22 mouse cellular contexts compared by ENCODE assay signal in genomic region chr6:30600033-30600432, GRCm38 (mm10). TPM values are rescaled to one million over a fixed set of nuclear protein-coding genes. Genes with fewer than 3 reads are reported as not detected.
DNase-seq lines count a peak whose midpoint lies in the region; ATAC-seq and TF ChIP-seq lines count a peak whose summit lies in the region.
"Had no signal": no experiment of that assay in that cellular context is flagged by ENCODE, and none has a peak within 500 bp of the region (broad histone marks: within the 10 kb centered on the region; RNA-seq: fewer than 3 reads in every experiment).

No protein-coding gene starts in this region.

- no peaks in the 10 kb centered on the region for H3K9me3 ChIP-seq in liver, embryonic 16.5 days (replicated peaks; ENCODE audit: control insufficient read depth, low read length)
- no peaks in the 10 kb centered on the region for H3K9me3 ChIP-seq in kidney, embryonic 15.5 days (replicated peaks)
- H3K9me3 ChIP-seq: embryonic facial prominence, embryonic 12.5 days; midbrain, embryonic 12.5 days had no signal

- H3K4me2 ChIP-seq in liver, embryonic 16.5 days (ENCODE audit: low read depth, low read length), result no peak overlapping the region
- H3K4me2 ChIP-seq in kidney, embryonic 15.5 days, result no peak overlapping the region
- H3K4me2 ChIP-seq: embryonic facial prominence, embryonic 12.5 days; hindbrain, embryonic 14.5 days; midbrain, embryonic 12.5 days had no signal

- no peaks in the 10 kb centered on the region for H3K27me3 ChIP-seq in liver, embryonic 16.5 days (ENCODE audit: control insufficient read depth, insufficient read depth, low read depth, low read length)
- H3K27me3 ChIP-seq in kidney, embryonic 15.5 days, result no peaks in the 10 kb centered on the region
- H3K27me3 ChIP-seq in cerebellum, adult 2 months (ENCODE audit: control insufficient read depth, insufficient read depth, low read length), result no peaks in the 10 kb centered on the region
- H3K27me3 ChIP-seq: embryonic facial prominence, embryonic 12.5 days; midbrain, embryonic 12.5 days had no signal

- H3K36me3 ChIP-seq in liver, embryonic 16.5 days (ENCODE audit: control insufficient read depth, insufficient read depth), result no peaks in the 10 kb centered on the region
- H3K36me3 ChIP-seq in kidney, embryonic 15.5 days, result no peaks in the 10 kb centered on the region
- H3K36me3 ChIP-seq: embryonic facial prominence, embryonic 12.5 days; midbrain, embryonic 12.5 days had no signal

- 40% methylated on average over 3 of the region's 3 CpGs for WGBS in liver, embryonic 16.5 days (ENCODE audit: insufficient replicate concordance)
- WGBS in kidney, embryonic 15.5 days, result 29% methylated on average over 3 of the region's 3 CpGs
- 75% methylated on average over 3 of the region's 3 CpGs for WGBS in cerebellum, adult 2 months

- no peak for TF ChIP-seq CTCF in cerebellum, adult 2 months (IDR thresholded peaks at IDR 0.05; ENCODE audit: borderline replicate concordance, insufficient read depth, low read depth, low read length)

- peak; percentile 30; the same call in 1 of the 2 replicates for ATAC-seq in liver, embryonic 16.5 days (ENCODE audit: low read depth)
- ATAC-seq in kidney, embryonic 15.5 days (replicated peaks; ENCODE audit: low FRiP score), result peak; percentile 77
- ATAC-seq: intestine, postnatal 0 days; Patski had no signal

- no peak for TF ChIP-seq POLR2A in cerebellum, adult 2 months (IDR thresholded peaks at IDR 0.05; ENCODE audit: borderline replicate concordance, insufficient read depth, low read length)

- peak; percentile 20 for DNase-seq in adrenal gland, postnatal 14 days
- DNase-seq in adrenal gland, postnatal 10 days, result no peak
- no peak for DNase-seq in liver
- no peak for DNase-seq in cerebellum, adult 2 months
- no peak for DNase-seq in cerebellum, postnatal 36 days
- no peak for DNase-seq in right cerebral cortex, adult 2 months (ENCODE audit: low spot score in 2 of 2)
- DNase-seq: cerebellum, adult 9-10 months; lung, postnatal 36 days; right cerebral cortex, adult 18-20 months; spleen, adult 18-20 months; thymus, postnatal 14 days had no signal

- H3K9ac ChIP-seq in liver, embryonic 16.5 days (ENCODE audit: low read depth, low read length), result no peak overlapping the region
- H3K9ac ChIP-seq in kidney, embryonic 15.5 days, result no peak overlapping the region
- H3K9ac ChIP-seq: embryonic facial prominence, embryonic 12.5 days; hindbrain, embryonic 14.5 days; liver, embryonic 14.5 days; midbrain, embryonic 12.5 days had no signal

- H3K27ac ChIP-seq in liver, embryonic 16.5 days (ENCODE audit: low read length), result no peak overlapping the region
- peak overlapping the region; percentile 82 for H3K27ac ChIP-seq in kidney, embryonic 15.5 days
- H3K27ac ChIP-seq in cerebellum, adult 2 months (ENCODE audit: insufficient read depth, low read length), result no peak overlapping the region
- H3K27ac ChIP-seq: embryonic facial prominence, embryonic 12.5 days; hindbrain, embryonic 14.5 days; liver, embryonic 14.5 days; midbrain, embryonic 12.5 days had no signal

- no peaks in the 10 kb centered on the region for H3K4me1 ChIP-seq in liver, embryonic 16.5 days (ENCODE audit: control insufficient read depth, low read depth, low read length)
- peaks cover 48% of the 10 kb centered on the region for H3K4me1 ChIP-seq in kidney, embryonic 15.5 days
- H3K4me1 ChIP-seq in cerebellum, adult 2 months (ENCODE audit: control insufficient read depth, insufficient read depth, low read length), result no peaks in the 10 kb centered on the region

- no peak overlapping the region for H3K4me3 ChIP-seq in liver, embryonic 16.5 days (ENCODE audit: low read depth, low read length)
- no peak overlapping the region for H3K4me3 ChIP-seq in kidney, embryonic 15.5 days (replicated peaks)
- no peak overlapping the region for H3K4me3 ChIP-seq in cerebellum, adult 2 months (replicated peaks; ENCODE audit: insufficient read depth, low read depth, low read length)
- H3K4me3 ChIP-seq: embryonic facial prominence, embryonic 12.5 days; midbrain, embryonic 12.5 days had no signal

RNA-seq across cellular contexts. Expression of gene Cpa5, which starts 10.8 kb away (rescaled TPM):
- not detected in 2 replicates for total RNA-seq in adrenal gland, postnatal 14 days (2021)
- total RNA-seq in adrenal gland, postnatal 10 days (2021), result not detected
- polyA plus RNA-seq in liver, embryonic 16.5 days (2015; fragmentation: Nextera tagmentation; extraction: Ambion mirVana), result not detected in 2 replicates
- polyA plus RNA-seq in kidney, embryonic 15.5 days (2015; fragmentation: Nextera tagmentation; extraction: Ambion mirVana), result 0.40 and 0.66 TPM in 2 replicates
- polyA plus RNA-seq in cerebellum, adult 2 months (2012; rRNA removed), result 0.05 TPM in 1 of 2 replicates, not detected in the other
- total RNA-seq: layer of hippocampus, postnatal 10 days; left cerebral cortex, postnatal 25 days had no signal
- polyA plus RNA-seq: intestine, postnatal 0 days had no signal

RNA-seq across cellular contexts. Expression of gene Cpa4, which starts 31.9 kb away (rescaled TPM):
- total RNA-seq in adrenal gland, postnatal 14 days (2021), result 1.7 and 2.1 TPM in 2 replicates
- 1 to 10 TPM; 1.4 to 1.7 TPM for total RNA-seq in adrenal gland, postnatal 10 days (2021)
- 0.05 and 0.20 TPM in 2 replicates for polyA plus RNA-seq in liver, embryonic 16.5 days (2015; fragmentation: Nextera tagmentation; extraction: Ambion mirVana)
- 0.18 and 0.37 TPM in 2 replicates for polyA plus RNA-seq in kidney, embryonic 15.5 days (2015; fragmentation: Nextera tagmentation; extraction: Ambion mirVana)
- polyA plus RNA-seq in cerebellum, adult 2 months (2012; rRNA removed), result 0.14 and 0.16 TPM in 2 replicates
- total RNA-seq: layer of hippocampus, postnatal 10 days had no signal
- polyA plus RNA-seq: gonadal fat pad, adult 2 months; Patski had no signal

RNA-seq across cellular contexts. Expression of gene Cpa1, which starts 39.0 kb away (rescaled TPM):
- total RNA-seq in adrenal gland, postnatal 14 days (2021), result 0.30 TPM in 1 of 2 replicates, not detected in the other
- total RNA-seq in adrenal gland, postnatal 10 days (2021), result under 1 TPM in 1 of 2 experiments, not detected in 1; 0.36 TPM
- polyA plus RNA-seq in liver, embryonic 16.5 days (2015; fragmentation: Nextera tagmentation; extraction: Ambion mirVana), result 2.1 and 10.4 TPM in 2 replicates
- 1.8 and 3.0 TPM in 2 replicates for polyA plus RNA-seq in kidney, embryonic 15.5 days (2015; fragmentation: Nextera tagmentation; extraction: Ambion mirVana)
- polyA plus RNA-seq in cerebellum, adult 2 months (2012; rRNA removed), result not detected in 2 replicates
- total RNA-seq: layer of hippocampus, postnatal 10 days; left cerebral cortex, postnatal 25 days had no signal
- polyA plus RNA-seq: Patski had no signal

RNA-seq across cellular contexts. Expression of gene Cpa2, which starts 58.7 kb away (rescaled TPM):
- total RNA-seq in adrenal gland, postnatal 14 days (2021), result 0.56 and 0.90 TPM in 2 replicates
- 1 to 10 TPM in 1 of 2 experiments, under 1 TPM in 1; 0.90 to 2.8 TPM for total RNA-seq in adrenal gland, postnatal 10 days (2021)
- polyA plus RNA-seq in liver, embryonic 16.5 days (2015; fragmentation: Nextera tagmentation; extraction: Ambion mirVana), result 2.1 and 9.1 TPM in 2 replicates
- polyA plus RNA-seq in kidney, embryonic 15.5 days (2015; fragmentation: Nextera tagmentation; extraction: Ambion mirVana), result 20.2 and 21.5 TPM in 2 replicates
- polyA plus RNA-seq in cerebellum, adult 2 months (2012; rRNA removed), result 7.0 and 7.7 TPM in 2 replicates
- polyA plus RNA-seq: Patski had no signal
